Mouse (Mus musculus): Measurements from ENCODE around the gene Dlk1. TPM values are rescaled to one million over a fixed set of nuclear protein-coding genes. Genes with fewer than 3 reads are reported as not detected.

The Dlk1 gene
- polyA plus RNA-seq, 1 experiment = not detected

GRCm38 (mm10) chr12:109438383-109438782 lies 14.2 kb upstream of the Dlk1 start:
- Histone ChIP-seq H3K79me2 (ENCODE audit: control insufficient read depth, insufficient read depth) (no peaks in the 10 kb centered on the region), H3K27me3 (ENCODE audit: control insufficient read depth, insufficient read depth, insufficient read length) (no peaks in the 10 kb centered on the region), H3K79me3 (ENCODE audit: low read depth) (no peaks in the 10 kb centered on the region), H3K36me3 (ENCODE audit: control insufficient read depth, insufficient read depth) (no peaks in the 10 kb centered on the region), H3K4me3 (ENCODE audit: insufficient read depth, poor library complexity, severe bottlenecking) (no peak overlapping the region), H3ac (ENCODE audit: control insufficient read depth, insufficient read length, low read depth) (no peak overlapping the region)
- no peak for TF ChIP-seq CTCF (IDR thresholded peaks at IDR 0.05; ENCODE audit: control insufficient read depth, insufficient read depth, insufficient read length)
- no peak for TF ChIP-seq FOSL1 (IDR thresholded peaks at IDR 0.05; ENCODE audit: insufficient read depth, low read length, poor library complexity, severe bottlenecking)
- no peak for TF ChIP-seq MAX (IDR thresholded peaks at IDR 0.05)
- no peak for TF ChIP-seq MYOD1 (IDR thresholded peaks at IDR 0.05; ENCODE audit: control insufficient read depth, insufficient read length, low read depth)
- no peak for TF ChIP-seq MYOG (IDR thresholded peaks at IDR 0.05; ENCODE audit: control insufficient read depth, extremely low read depth, insufficient read length)
- no peak for TF ChIP-seq CEBPB (IDR thresholded peaks at IDR 0.05; ENCODE audit: low read depth)
- TF ChIP-seq USF1 (IDR thresholded peaks at IDR 0.05; ENCODE audit: low read depth) = no peak

GRCm38 (mm10) chr12:109439974-109440373 lies 12.6 kb upstream of the Dlk1 start:
- H3ac ChIP-seq (ENCODE audit: control insufficient read depth, insufficient read length, low read depth) = no peak overlapping the region
- no peak overlapping the region for H3K4me3 ChIP-seq (ENCODE audit: insufficient read depth, poor library complexity, severe bottlenecking)
- H3K36me3 ChIP-seq (ENCODE audit: control insufficient read depth, insufficient read depth) = no peaks in the 10 kb centered on the region
- H3K79me2 ChIP-seq (ENCODE audit: control insufficient read depth, insufficient read depth) = no peaks in the 10 kb centered on the region
- H3K27me3 ChIP-seq (ENCODE audit: control insufficient read depth, insufficient read depth, insufficient read length) = no peaks in the 10 kb centered on the region
- H3K79me3 ChIP-seq (ENCODE audit: low read depth) = no peaks in the 10 kb centered on the region
- TF ChIP-seq FOSL1 (IDR thresholded peaks at IDR 0.05; ENCODE audit: insufficient read depth, low read length, poor library complexity, severe bottlenecking) (no peak), CTCF (IDR thresholded peaks at IDR 0.05; ENCODE audit: control insufficient read depth, insufficient read depth, insufficient read length) (no peak), USF1 (IDR thresholded peaks at IDR 0.05; ENCODE audit: low read depth) (no peak), MYOD1 (IDR thresholded peaks at IDR 0.05; ENCODE audit: control insufficient read depth, insufficient read length, low read depth) (no peak), MAX (IDR thresholded peaks at IDR 0.05) (no peak), MYOG (IDR thresholded peaks at IDR 0.05; ENCODE audit: control insufficient read depth, extremely low read depth, insufficient read length) (no peak), CEBPB (IDR thresholded peaks at IDR 0.05; ENCODE audit: low read depth) (no peak)

GRCm38 (mm10) chr12:109441366-109441765 lies 11.3 kb upstream of the Dlk1 start:
- no peaks in the 10 kb centered on the region for H3K36me3 ChIP-seq (ENCODE audit: control insufficient read depth, insufficient read depth)
- no peaks in the 10 kb centered on the region for H3K27me3 ChIP-seq (ENCODE audit: control insufficient read depth, insufficient read depth, insufficient read length)
- TF ChIP-seq USF1 (IDR thresholded peaks at IDR 0.05; ENCODE audit: low read depth) (no peak), MYOD1 (IDR thresholded peaks at IDR 0.05; ENCODE audit: control insufficient read depth, insufficient read length, low read depth) (no peak), CTCF (IDR thresholded peaks at IDR 0.05; ENCODE audit: control insufficient read depth, insufficient read depth, insufficient read length) (no peak), FOSL1 (IDR thresholded peaks at IDR 0.05; ENCODE audit: insufficient read depth, low read length, poor library complexity, severe bottlenecking) (no peak), MAX (IDR thresholded peaks at IDR 0.05) (no peak), CEBPB (IDR thresholded peaks at IDR 0.05; ENCODE audit: low read depth) (no peak), MYOG (IDR thresholded peaks at IDR 0.05; ENCODE audit: control insufficient read depth, extremely low read depth, insufficient read length) (no peak)
- H3K4me3 ChIP-seq (ENCODE audit: insufficient read depth, poor library complexity, severe bottlenecking) = no peak overlapping the region
- H3K79me3 ChIP-seq (ENCODE audit: low read depth) = no peaks in the 10 kb centered on the region
- no peak overlapping the region for H3ac ChIP-seq (ENCODE audit: control insufficient read depth, insufficient read length, low read depth)
- H3K79me2 ChIP-seq (ENCODE audit: control insufficient read depth, insufficient read depth) = no peaks in the 10 kb centered on the region

- Histone ChIP-seq H3K4me3 (ENCODE audit: insufficient read depth, poor library complexity, severe bottlenecking) (no peak overlapping the region), H3K79me3 (ENCODE audit: low read depth) (no peaks in the 10 kb centered on the region), H3K36me3 (ENCODE audit: control insufficient read depth, insufficient read depth) (no peaks in the 10 kb centered on the region), H3ac (ENCODE audit: control insufficient read depth, insufficient read length, low read depth) (no peak overlapping the region), H3K27me3 (ENCODE audit: control insufficient read depth, insufficient read depth, insufficient read length) (no peaks in the 10 kb centered on the region), H3K79me2 (ENCODE audit: control insufficient read depth, insufficient read depth) (no peaks in the 10 kb centered on the region)
- no peak for TF ChIP-seq MAX (IDR thresholded peaks at IDR 0.05)
- no peak for TF ChIP-seq CTCF (IDR thresholded peaks at IDR 0.05; ENCODE audit: control insufficient read depth, insufficient read depth, insufficient read length)
- no peak for TF ChIP-seq CEBPB (IDR thresholded peaks at IDR 0.05; ENCODE audit: low read depth)
- no peak for TF ChIP-seq MYOD1 (IDR thresholded peaks at IDR 0.05; ENCODE audit: control insufficient read depth, insufficient read length, low read depth)
- TF ChIP-seq MYOG (IDR thresholded peaks at IDR 0.05; ENCODE audit: control insufficient read depth, extremely low read depth, insufficient read length) = no peak
- no peak for TF ChIP-seq USF1 (IDR thresholded peaks at IDR 0.05; ENCODE audit: low read depth)
- TF ChIP-seq FOSL1 (IDR thresholded peaks at IDR 0.05; ENCODE audit: insufficient read depth, low read length, poor library complexity, severe bottlenecking) = no peak
Measured at GRCm38 (mm10) chr12:109442115-109442514, 10.5 kb upstream of the Dlk1 start.

- Histone ChIP-seq H3K36me3 (ENCODE audit: control insufficient read depth, insufficient read depth) (no peaks in the 10 kb centered on the region), H3K4me3 (ENCODE audit: insufficient read depth, poor library complexity, severe bottlenecking) (no peak overlapping the region), H3K27me3 (ENCODE audit: control insufficient read depth, insufficient read depth, insufficient read length) (no peaks in the 10 kb centered on the region), H3K79me2 (ENCODE audit: control insufficient read depth, insufficient read depth) (no peaks in the 10 kb centered on the region), H3ac (ENCODE audit: control insufficient read depth, insufficient read length, low read depth) (no peak overlapping the region), H3K79me3 (ENCODE audit: low read depth) (no peaks in the 10 kb centered on the region)
- TF ChIP-seq MAX (IDR thresholded peaks at IDR 0.05) (no peak), MYOG (IDR thresholded peaks at IDR 0.05; ENCODE audit: control insufficient read depth, extremely low read depth, insufficient read length) (no peak), CEBPB (IDR thresholded peaks at IDR 0.05; ENCODE audit: low read depth) (no peak), CTCF (IDR thresholded peaks at IDR 0.05; ENCODE audit: control insufficient read depth, insufficient read depth, insufficient read length) (no peak), USF1 (IDR thresholded peaks at IDR 0.05; ENCODE audit: low read depth) (no peak), FOSL1 (IDR thresholded peaks at IDR 0.05; ENCODE audit: insufficient read depth, low read length, poor library complexity, severe bottlenecking) (no peak), MYOD1 (IDR thresholded peaks at IDR 0.05; ENCODE audit: control insufficient read depth, insufficient read length, low read depth) (no peak)
Measured at GRCm38 (mm10) chr12:109443276-109443675, 9.3 kb upstream of the Dlk1 start.

- TF ChIP-seq CTCF (IDR thresholded peaks at IDR 0.05; ENCODE audit: control insufficient read depth, insufficient read depth, insufficient read length) (no peak), MYOG (IDR thresholded peaks at IDR 0.05; ENCODE audit: control insufficient read depth, extremely low read depth, insufficient read length) (no peak), MYOD1 (IDR thresholded peaks at IDR 0.05; ENCODE audit: control insufficient read depth, insufficient read length, low read depth) (no peak), CEBPB (IDR thresholded peaks at IDR 0.05; ENCODE audit: low read depth) (no peak)
- no peak overlapping the region for H3ac ChIP-seq (ENCODE audit: control insufficient read depth, insufficient read length, low read depth)
- H3K36me3 ChIP-seq (ENCODE audit: control insufficient read depth, insufficient read depth) = no peaks in the 10 kb centered on the region
- peaks cover 3% of the 10 kb centered on the region for H3K27me3 ChIP-seq (ENCODE audit: control insufficient read depth, insufficient read depth, insufficient read length)
- no peak overlapping the region for H3K4me3 ChIP-seq (ENCODE audit: insufficient read depth, poor library complexity, severe bottlenecking)
- H3K79me3 ChIP-seq (ENCODE audit: low read depth) = no peaks in the 10 kb centered on the region
- no peaks in the 10 kb centered on the region for H3K79me2 ChIP-seq (ENCODE audit: control insufficient read depth, insufficient read depth)
Measured at GRCm38 (mm10) chr12:109444999-109445398, 7.6 kb upstream of the Dlk1 start.

Data from C2C12 (cell line).